Mouse (Mus musculus): ENCODE results near the gene Gm20914. TPM values are rescaled to one million over a fixed set of nuclear protein-coding genes. Genes with fewer than 3 reads are reported as not detected.
"Not testable (repeated sequence)": the region's sequence is repeated elsewhere in the genome, so short reads cannot be mapped to it uniquely, and the experiment has no call there.

The Gm20914 gene
- total RNA-seq (2021): not detected
- polyA plus RNA-seq (2012; rRNA removed): not detected in 2 replicates
- long read RNA-seq: 0 reads

GRCm38 (mm10) chrY:5725678-5726077 is at the start of gene Gm20914:
TSS of gene Gm20914 (plus strand) at chrY:5725978.
- DNase-seq: not testable (repeated sequence)

Other genes with a start within 250 kb of the Gm20914 start
- gene Gm21854, start 69.0 kb upstream of the Gm20914 start, total RNA-seq (2021): not detected
- not detected in 2 replicates for gene Gm21854, start 69.0 kb upstream of the Gm20914 start, polyA plus RNA-seq (2012; rRNA removed)
- not detected for gene Gm28171, start 67.4 kb downstream of the Gm20914 start, total RNA-seq (2021)
- gene Gm28171, start 67.4 kb downstream of the Gm20914 start, polyA plus RNA-seq (2012; rRNA removed): not detected in 2 replicates
- gene Gm21778, start 216.5 kb downstream of the Gm20914 start, total RNA-seq (2021): not detected
- not detected in 2 replicates for gene Gm21778, start 216.5 kb downstream of the Gm20914 start, polyA plus RNA-seq (2012; rRNA removed)

All from adrenal gland, adult 2 months (tissue).